Mouse (Mus musculus): Measurements from ENCODE around the gene Cnksr1. TPM values are rescaled to one million over a fixed set of nuclear protein-coding genes. Genes with fewer than 3 reads are reported as not detected.

Gene Cnksr1
- polyA plus RNA-seq, 1 experiment from 2014 or later = 0.13 TPM

- WGBS = 34% methylated on average over 6 of the region's 6 CpGs
- ATAC-seq (ENCODE audit: low FRiP score, low read depth) = no peak
These were observed 25.0 kb upstream of the Cnksr1 start for GRCm38 (mm10) chr4:134263191-134263590.

GRCm38 (mm10) chr4:134258354-134258753, 20.2 kb upstream of the Cnksr1 start:
- Histone ChIP-seq H3K4me2 (replicated peaks) (no peak overlapping the region), H3K4me1 (peaks cover 42% of the 10 kb centered on the region), H3K36me3 (no peaks in the 10 kb centered on the region), H3K9ac (no peak overlapping the region), H3K27ac (no peak overlapping the region), H3K4me3 (no peak overlapping the region), H3K27me3 (replicated peaks) (peaks cover 19% of the 10 kb centered on the region; the same call in 1 of the 2 replicates), H3K9me3 (no peaks in the 10 kb centered on the region)
- 70% methylated on average over 11 of the region's 11 CpGs for WGBS
- no peak for ATAC-seq (ENCODE audit: low FRiP score, low read depth)

More at GRCm38 (mm10) chr4:134263191-134263590, 25.0 kb upstream of the Cnksr1 start:
- H3K27me3 ChIP-seq (replicated peaks) = no peaks in the 10 kb centered on the region
- H3K4me3 ChIP-seq = no peak overlapping the region
- no peaks in the 10 kb centered on the region for H3K4me1 ChIP-seq
- H3K9me3 ChIP-seq = no peaks in the 10 kb centered on the region
- no peak overlapping the region for H3K4me2 ChIP-seq (replicated peaks)
- H3K9ac ChIP-seq = no peak overlapping the region
- no peaks in the 10 kb centered on the region for H3K36me3 ChIP-seq
- no peak overlapping the region for H3K27ac ChIP-seq

GRCm38 (mm10) chr4:134257198-134258009, 19.2 kb upstream of the Cnksr1 start:
- Histone ChIP-seq H3K27ac (no peak overlapping the region), H3K9me3 (no peaks in the 10 kb centered on the region), H3K4me3 (no peak overlapping the region), H3K9ac (no peak overlapping the region), H3K36me3 (no peaks in the 10 kb centered on the region), H3K4me2 (replicated peaks) (no peak overlapping the region), H3K27me3 (replicated peaks) (peaks cover 28% of the 10 kb centered on the region), H3K4me1 (peaks cover 49% of the 10 kb centered on the region)
- 5% methylated on average over 11 of the region's 11 CpGs for WGBS
- ATAC-seq (ENCODE audit: low FRiP score, low read depth) = no peak

GRCm38 (mm10) chr4:134256407-134257197, 18.4 kb upstream of the Cnksr1 start:
- H3K27ac ChIP-seq = 0 out of 2 replicates have a peak overlapping the region, but pooled peaks have one; percentile 23
- H3K27me3 ChIP-seq (replicated peaks) = peaks cover 36% of the 10 kb centered on the region
- no peaks in the 10 kb centered on the region for H3K9me3 ChIP-seq
- no peaks in the 10 kb centered on the region for H3K36me3 ChIP-seq
- H3K4me1 ChIP-seq = peaks cover 57% of the 10 kb centered on the region
- H3K9ac ChIP-seq = no peak overlapping the region
- WGBS = 4% methylated on average over 19 of the region's 19 CpGs
- ATAC-seq (ENCODE audit: low FRiP score, low read depth) = no peak
- H3K4me2 ChIP-seq (replicated peaks) = peak overlapping the region; percentile 21
- no peak overlapping the region for H3K4me3 ChIP-seq

GRCm38 (mm10) chr4:134255854-134256253, 17.7 kb upstream of the Cnksr1 start:
- H3K9ac ChIP-seq = no peak overlapping the region

GRCm38 (mm10) chr4:134254835-134255234, 16.6 kb upstream of the Cnksr1 start:
- peaks cover 54% of the 10 kb centered on the region for H3K27me3 ChIP-seq (replicated peaks)
- H3K9me3 ChIP-seq = no peaks in the 10 kb centered on the region
- peaks cover 74% of the 10 kb centered on the region for H3K4me1 ChIP-seq
- H3K36me3 ChIP-seq = no peaks in the 10 kb centered on the region
- H3K4me3 ChIP-seq = no peak overlapping the region
- H3K9ac ChIP-seq = no peak overlapping the region
- no peak overlapping the region for H3K27ac ChIP-seq
- H3K4me2 ChIP-seq (replicated peaks) = no peak overlapping the region; the same call in 1 of the 2 replicates
- WGBS = 15% methylated on average over 3 of the region's 3 CpGs
- ATAC-seq (ENCODE audit: low FRiP score, low read depth) = no peak

More at GRCm38 (mm10) chr4:134255854-134256253, 17.7 kb upstream of the Cnksr1 start:
- Histone ChIP-seq H3K27me3 (replicated peaks) (peaks cover 44% of the 10 kb centered on the region), H3K4me1 (peaks cover 64% of the 10 kb centered on the region), H3K36me3 (no peaks in the 10 kb centered on the region), H3K4me3 (no peak overlapping the region), H3K9me3 (no peaks in the 10 kb centered on the region), H3K27ac (no peak overlapping the region), H3K4me2 (replicated peaks) (0 out of 2 replicates have a peak overlapping the region, but pooled peaks have one; percentile 21)
- ATAC-seq (ENCODE audit: low FRiP score, low read depth) = no peak
- WGBS = 14% methylated on average over 4 of the region's 4 CpGs

- peaks cover 78% of the 10 kb centered on the region for H3K4me1 ChIP-seq
- no peak within 1 kb of the TSS for H3K27ac ChIP-seq
- H3K9ac ChIP-seq = 0 out of 2 replicates have a peak within 1 kb of the TSS, but pooled peaks have one; percentile 1
- H3K27me3 ChIP-seq (replicated peaks) = peaks cover 63% of the 10 kb centered on the region
- 1% methylated on average over 13 of the region's 13 CpGs for WGBS
- H3K9me3 ChIP-seq = no peaks in the 10 kb centered on the region
- no peaks in the 10 kb centered on the region for H3K36me3 ChIP-seq
- ATAC-seq (ENCODE audit: low FRiP score, low read depth) = no peak
- H3K4me2 ChIP-seq (replicated peaks) = peak within 1 kb of the TSS; percentile 84
- peak within 1 kb of the TSS; percentile 21 for H3K4me3 ChIP-seq
These were observed 15.6 kb upstream of the Cnksr1 start, which contains the start of gene Grrp1 for GRCm38 (mm10) chr4:134253722-134254324. TSS of gene Grrp1 (minus strand) at chr4:134254106.

- Histone ChIP-seq H3K4me2 (replicated peaks) (peak overlapping the region; percentile 84), H3K27ac (no peak overlapping the region), H3K27me3 (replicated peaks) (peaks cover 67% of the 10 kb centered on the region), H3K4me3 (peak overlapping the region; percentile 21), H3K4me1 (peaks cover 78% of the 10 kb centered on the region), H3K9ac (0 out of 2 replicates have a peak overlapping the region, but pooled peaks have one; percentile 57), H3K9me3 (no peaks in the 10 kb centered on the region), H3K36me3 (no peaks in the 10 kb centered on the region)
- WGBS = 1% methylated on average over 15 of the region's 15 CpGs
- ATAC-seq (ENCODE audit: low FRiP score, low read depth) = no peak
These were observed 14.9 kb upstream of the Cnksr1 start for GRCm38 (mm10) chr4:134252911-134253721.

- Histone ChIP-seq H3K9me3 (no peaks in the 10 kb centered on the region), H3K27me3 (replicated peaks) (peaks cover 71% of the 10 kb centered on the region), H3K9ac (peak overlapping the region; percentile 57), H3K36me3 (no peaks in the 10 kb centered on the region), H3K4me2 (replicated peaks) (peak overlapping the region; percentile 84), H3K4me3 (peak overlapping the region; percentile 44), H3K4me1 (peaks cover 73% of the 10 kb centered on the region), H3K27ac (no peak overlapping the region)
- no peak for ATAC-seq (ENCODE audit: low FRiP score, low read depth)
- 4% methylated on average over 22 of the region's 22 CpGs for WGBS
These were observed 14.1 kb upstream of the Cnksr1 start for GRCm38 (mm10) chr4:134252131-134252910.

- ATAC-seq (ENCODE audit: low FRiP score, low read depth) = peak; percentile 38; the same call in 1 of the 2 replicates
- H3K4me1 ChIP-seq = peaks cover 64% of the 10 kb centered on the region
These were observed 13.3 kb upstream of the Cnksr1 start for GRCm38 (mm10) chr4:134251241-134252130.

More at GRCm38 (mm10) chr4:134251241-134252130, 13.3 kb upstream of the Cnksr1 start:
- peak overlapping the region; percentile 84 for H3K4me2 ChIP-seq (replicated peaks)
- peak overlapping the region; percentile 57 for H3K9ac ChIP-seq
- peaks cover 79% of the 10 kb centered on the region for H3K27me3 ChIP-seq (replicated peaks)
- peak overlapping the region; percentile 44 for H3K4me3 ChIP-seq
- under 1% methylated on average over 91 of the region's 91 CpGs for WGBS
- H3K36me3 ChIP-seq = no peaks in the 10 kb centered on the region
- H3K9me3 ChIP-seq = no peaks in the 10 kb centered on the region
- peak overlapping the region; percentile 21 for H3K27ac ChIP-seq
